Mouse (Mus musculus) retina, postnatal 7 days (tissue): ENCODE data around the gene Bend7.

Experiments used
- DNase-seq: peaks from one replicate; pipeline ENCODE4 v3.0.0-alpha.2; 2012; ENCODE audit warnings: low read depth, low spot score

The Bend7 gene

DNA sequence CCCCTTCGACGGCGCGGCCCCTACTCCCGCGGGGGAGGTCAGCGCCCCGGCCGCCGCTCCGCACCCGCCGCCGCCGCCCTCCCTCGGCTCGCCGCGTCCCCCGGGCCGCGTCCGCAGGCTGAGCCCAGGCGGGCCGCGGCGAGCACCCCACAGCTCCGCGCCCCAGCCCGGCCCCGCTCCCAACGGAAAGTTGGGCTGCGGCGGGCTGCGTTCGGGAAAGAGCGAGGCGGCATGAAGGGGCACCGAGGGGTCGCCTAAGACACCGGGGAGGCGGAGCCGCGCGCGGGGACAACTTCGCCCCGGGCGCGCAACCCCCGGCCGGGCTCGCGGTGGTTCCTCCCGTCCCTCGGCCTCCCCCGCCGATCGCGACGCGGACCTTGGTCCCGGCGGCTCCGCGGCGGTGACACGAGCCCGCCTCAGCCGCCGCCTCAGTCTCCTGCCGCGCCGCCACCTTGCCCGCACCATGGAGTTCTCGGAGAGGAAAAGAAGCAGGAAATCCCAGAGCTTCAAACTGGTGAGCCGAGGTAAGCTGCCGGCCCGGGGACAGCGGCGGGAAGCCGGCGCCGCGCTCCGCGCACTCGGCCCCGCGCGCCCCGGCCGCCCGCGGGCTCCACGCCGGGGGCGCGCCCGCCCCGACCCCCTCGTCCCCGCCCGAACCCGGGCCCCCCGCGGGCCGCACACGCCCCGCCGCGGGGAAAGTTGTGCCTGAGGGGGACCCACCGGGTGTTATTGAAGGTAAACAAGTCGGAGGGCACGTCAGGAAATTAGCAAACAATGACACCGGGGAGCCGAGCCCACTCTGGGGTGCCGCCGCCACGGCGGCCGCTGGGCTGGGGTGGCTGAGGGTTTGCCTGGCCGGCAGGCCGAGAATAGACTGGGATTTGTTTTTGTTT lies at the start of gene Bend7:
TSS of gene Bend7 (plus strand) at position 63 of the 893 bp plus-strand sequence.
- DNase-seq: peak; percentile 47

DNA sequence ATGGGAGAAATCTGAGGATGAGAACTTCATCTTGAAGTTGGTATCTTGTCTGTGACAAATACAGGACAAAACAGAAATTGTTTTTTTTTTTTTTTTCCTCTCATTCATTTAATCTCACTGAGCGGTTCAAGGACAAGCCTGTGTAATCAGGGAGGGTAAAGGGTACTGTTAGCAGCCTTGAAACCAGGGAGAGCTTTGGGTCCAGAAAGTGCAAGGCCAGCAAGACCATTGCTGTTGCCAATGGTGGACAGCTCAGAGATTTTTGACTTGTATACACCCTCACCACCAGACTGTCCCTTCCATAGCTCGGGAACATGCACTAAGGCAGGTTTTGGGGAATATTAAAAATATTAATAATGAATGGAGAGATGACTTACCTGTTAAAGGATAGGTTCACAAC lies 49.0 kb upstream of the Bend7 start:
- DNase-seq: no peak

DNA sequence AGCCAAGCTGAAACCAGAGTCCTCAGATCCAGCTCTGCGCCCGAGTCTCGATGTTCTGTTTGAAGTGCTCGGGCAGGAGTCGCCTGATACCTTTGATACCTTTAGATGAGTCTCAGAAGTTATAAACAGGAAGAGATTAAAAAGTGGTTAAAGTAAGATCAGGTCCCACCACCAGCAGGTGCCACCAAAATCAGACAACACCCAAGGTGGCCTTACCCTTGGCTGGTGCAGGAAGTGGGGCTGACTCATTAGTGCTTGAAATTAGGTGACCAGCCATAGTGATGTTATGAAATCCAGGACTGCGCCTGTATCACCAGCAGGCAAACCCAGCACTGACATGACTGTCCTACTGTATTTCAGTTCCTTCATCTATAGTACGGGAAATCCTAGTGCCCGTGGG lies 47.9 kb upstream of the Bend7 start:
- DNase-seq: no peak

DNA sequence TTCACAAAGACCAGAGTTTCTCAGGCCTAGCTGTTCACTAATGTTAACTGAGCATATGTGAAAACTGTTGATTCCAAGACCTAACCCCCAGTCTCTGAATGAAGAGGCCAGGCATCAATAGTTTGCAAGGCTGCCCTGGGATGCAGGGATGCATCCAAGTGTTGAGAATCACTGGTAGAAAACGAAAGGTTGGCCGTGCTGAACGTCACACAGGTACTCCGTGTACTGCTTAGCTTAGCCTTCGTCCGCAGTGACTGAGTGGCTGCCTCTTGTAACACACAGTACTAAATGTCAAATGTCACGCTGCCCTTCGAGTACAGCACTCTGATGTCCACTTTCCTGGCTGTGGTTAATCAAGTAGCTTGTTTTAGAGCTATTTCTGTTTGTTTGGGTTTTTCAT lies 46.0 kb upstream of the Bend7 start:
- DNase-seq: no peak

DNA sequence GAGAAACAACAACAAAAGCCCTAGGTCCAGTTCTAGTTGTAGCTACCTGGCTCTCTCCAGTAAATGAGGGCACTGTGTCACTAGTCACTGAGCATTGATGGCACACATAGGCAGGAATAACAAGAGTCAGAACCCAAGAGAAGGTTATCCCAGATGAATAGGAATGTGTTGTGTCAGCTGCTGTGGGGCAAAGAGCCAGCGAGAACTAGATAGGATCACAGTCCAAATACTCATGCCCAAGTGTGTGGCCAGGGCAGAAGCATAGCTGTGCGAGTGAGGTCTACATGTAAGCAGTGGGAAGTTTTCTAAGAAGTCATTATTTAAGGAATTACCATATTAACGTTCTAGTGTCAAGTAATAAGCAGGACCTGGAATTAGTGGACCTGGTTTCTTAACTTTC lies 37.7 kb upstream of the Bend7 start:
- no peak for DNase-seq

DNA sequence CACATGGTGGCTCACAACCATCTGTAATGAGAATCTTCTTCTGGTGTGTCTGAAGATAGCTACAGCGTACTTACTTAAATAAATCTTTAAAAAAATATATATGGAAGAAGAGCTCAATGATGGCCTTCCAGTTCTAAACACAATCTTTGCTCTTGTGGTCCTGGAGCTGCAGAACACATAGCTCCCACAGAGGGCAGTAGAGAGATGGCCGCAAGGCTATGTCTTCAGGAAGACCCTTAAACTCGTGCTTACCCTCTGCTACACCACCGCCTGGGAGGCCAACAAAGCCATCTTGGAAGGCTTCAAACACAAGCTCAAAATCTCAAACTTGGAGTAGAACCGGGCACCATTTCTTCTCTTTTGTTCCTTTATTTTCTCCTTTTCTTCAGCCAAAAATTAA lies 6.4 kb upstream of the Bend7 start:
- no peak for DNase-seq

DNA sequence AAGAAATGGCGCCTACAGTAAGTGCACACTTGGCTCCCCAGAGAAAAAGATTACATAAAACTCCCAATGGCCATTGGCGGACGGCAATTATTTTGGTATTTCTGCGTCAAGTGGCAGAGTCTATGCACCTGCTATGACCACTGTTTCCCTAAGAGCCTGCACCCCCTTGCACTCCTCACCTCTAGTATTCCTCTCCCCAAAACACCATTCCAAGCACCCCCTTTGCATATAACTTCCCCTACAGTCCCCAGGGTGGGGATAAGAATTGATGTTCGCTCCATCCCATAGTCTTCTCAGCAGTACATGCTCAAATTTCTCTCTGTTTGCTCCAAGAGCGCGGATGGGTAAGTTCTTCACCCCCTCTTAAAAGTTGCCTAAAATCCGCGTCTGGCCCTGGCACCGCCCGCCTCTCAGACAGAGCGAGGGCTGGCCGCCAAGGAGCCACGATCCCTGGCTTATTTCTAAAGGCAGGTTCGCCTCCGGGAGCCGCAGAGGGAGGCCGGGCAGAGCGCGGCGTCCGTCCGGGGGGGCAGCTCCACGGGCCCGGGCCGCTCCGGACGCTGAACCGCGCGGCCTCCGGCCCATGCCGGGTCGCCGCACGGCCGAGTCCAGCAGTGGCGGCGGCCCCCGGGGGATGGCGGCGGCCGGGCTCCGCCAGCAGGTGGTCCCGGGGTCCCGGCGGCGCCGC lies 406 bp upstream of the Bend7 start:
- DNase-seq: peak; percentile 11

DNA sequence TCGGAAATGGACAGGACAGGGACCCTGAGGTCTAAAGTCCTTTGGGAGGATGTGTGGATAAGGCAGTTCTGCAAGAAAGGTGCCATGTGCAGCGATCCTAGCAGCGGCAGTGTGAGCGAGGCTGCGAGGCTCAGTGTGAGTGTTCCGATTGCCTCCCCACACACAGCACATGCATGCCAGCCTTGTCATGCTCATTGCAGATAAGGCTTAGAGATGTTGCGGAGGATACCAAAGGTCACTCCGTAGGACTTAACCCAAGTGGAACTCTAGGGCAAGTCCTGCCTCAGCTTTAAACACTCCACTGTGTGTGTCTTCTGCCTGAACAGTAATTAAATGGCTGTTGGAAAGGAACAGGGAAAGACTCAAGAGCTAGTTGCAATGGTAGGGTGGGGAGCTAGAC lies 5.5 kb downstream of the Bend7 start:
- no peak for DNase-seq

DNA sequence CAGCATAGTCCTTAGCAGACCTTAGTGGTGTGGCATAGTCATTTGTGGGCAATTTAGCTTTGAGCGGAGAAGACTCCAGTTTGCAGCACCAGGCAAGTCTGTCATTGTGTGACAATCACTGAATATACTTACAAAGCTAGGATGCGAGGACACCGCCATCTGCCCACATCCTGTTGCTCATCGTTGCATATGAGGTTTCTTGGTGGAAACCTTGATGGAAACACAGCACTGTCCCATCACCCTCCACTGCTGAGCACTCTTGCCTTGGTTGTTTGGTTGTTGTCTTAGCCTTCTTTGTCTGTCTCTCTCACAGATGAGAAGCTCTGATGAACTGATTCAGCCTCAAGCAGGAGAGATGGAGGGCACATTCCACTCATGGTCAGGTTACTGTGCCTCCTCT lies 12.5 kb downstream of the Bend7 start:
- DNase-seq: no peak

DNA sequence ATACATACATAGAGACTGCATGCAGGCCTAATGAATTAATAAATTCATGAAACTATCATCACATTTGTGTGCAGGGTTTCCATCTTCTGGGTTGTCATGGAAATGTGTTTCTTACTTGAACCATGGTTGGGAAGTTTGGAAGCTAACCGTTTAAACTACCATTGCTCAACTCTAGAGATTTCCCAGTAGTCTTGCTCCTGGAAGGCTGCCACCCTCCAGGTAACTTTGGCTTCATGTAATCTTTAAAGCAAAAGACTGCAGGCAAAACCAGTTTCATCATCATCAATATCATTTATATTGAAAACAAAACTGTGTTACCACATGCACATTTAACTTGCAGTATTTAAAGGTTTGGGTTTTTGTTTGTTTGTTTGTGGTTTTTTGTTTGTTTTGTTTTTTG lies 16.3 kb downstream of the Bend7 start:
- no peak for DNase-seq

DNA sequence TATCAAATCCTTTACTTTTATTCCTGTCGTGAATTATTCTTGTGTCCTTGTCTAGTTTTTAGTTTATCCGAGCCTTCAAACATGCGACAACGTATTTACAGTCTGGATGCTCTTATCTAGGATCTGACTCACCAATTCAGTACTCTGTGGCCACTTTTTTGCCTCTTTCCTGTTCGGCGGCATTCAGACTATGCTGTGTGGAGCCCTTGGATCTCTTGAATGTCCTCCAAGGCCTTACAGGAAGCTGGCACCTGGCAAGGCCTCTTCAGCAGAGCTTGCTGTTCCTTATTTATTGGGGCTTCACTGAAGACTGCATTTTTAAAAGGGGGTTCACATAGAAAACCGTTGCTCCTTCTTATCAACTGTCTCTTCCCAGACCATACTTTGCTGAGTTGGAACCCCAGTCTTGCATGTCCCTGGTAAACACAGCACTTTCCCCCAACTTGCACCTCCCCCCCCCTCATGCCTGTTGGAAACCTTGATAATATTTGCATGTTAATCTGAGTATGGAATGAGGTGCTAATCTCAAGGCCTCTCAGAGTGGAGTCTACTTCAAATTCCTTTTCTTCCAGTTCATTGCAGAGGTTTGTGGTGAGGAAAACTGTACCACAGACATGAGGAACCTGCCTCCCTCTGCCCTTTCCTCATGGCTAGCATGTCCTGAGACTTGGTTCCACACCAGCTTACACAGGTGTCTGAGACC lies 18.6 kb downstream of the Bend7 start:
- DNase-seq: no peak

DNA sequence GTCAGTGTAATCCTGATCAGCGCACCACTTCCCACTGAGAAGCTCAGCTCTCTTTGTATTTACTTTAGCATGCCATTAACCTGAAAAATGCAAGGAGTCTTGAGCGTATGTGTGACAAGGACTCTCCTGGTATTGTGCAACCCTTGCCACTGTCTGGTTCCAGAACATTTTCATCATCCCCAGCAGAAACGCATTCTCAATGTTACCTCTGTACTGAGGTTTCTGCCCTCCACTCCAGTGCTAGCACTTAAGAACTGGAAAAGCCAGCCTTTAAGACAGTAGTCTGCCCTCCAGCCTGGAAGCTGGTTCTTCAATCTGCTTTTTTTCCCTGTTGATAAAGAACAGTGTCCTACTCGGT lies 19.1 kb downstream of the Bend7 start:
- no peak for DNase-seq

DNA sequence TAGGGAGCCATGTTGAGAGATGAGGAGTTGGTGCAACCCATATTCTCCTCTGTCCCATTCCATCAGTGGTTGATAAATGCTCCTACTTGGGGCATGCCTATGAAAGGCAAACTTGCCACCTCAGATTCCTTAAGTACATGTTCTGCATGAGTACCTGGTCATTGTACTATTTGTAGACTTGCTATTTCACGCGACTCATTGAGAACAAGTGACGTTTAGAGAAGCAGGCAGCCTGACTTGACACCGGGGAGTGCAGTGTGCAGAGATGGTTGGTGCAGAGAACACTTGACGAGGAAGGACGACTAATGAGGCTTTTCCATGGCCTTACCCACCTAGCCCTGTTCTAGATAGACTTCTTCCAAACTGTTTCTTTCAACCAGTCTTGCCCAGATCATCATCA lies 34.3 kb downstream of the Bend7 start:
- no peak for DNase-seq

DNA sequence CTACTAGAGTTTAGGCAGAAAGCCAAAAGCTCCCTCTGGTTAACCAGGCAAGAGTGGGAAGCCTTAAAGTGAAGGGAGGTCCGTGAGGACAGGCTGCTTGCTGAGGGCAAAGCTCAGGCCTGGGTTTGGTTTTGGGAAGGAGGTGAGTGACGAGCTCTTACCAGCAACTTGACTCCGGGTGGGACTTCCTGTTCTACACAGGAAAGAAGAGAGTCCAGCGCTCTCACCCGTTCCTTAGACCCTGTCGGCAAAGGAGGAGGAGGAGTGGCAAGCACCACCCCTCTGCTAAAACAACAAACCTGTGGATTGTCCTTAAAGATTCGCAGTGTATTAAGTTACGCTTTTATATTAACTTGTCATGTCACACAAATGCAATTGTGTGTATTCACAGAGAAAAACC lies 38.1 kb downstream of the Bend7 start:
- no peak for DNase-seq

DNA sequence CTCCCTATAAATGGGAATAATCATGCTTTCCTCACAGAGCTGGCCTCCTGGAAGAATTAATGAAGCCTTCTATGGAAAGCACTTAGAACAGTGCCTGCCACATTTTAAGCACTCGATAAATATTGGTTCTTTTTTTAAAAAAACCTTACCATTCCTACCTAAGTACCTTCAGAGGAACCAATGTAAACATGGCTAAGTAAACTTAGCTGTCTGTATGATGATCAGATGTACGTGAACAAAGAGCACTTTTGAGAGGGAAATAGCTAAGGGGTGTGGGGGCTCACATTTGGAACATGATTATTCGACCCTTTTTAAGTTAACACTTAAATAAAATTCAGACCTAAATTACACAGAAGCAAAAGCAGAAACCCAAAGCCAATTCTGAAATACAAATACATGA lies 39.6 kb downstream of the Bend7 start:
- no peak for DNase-seq

DNA sequence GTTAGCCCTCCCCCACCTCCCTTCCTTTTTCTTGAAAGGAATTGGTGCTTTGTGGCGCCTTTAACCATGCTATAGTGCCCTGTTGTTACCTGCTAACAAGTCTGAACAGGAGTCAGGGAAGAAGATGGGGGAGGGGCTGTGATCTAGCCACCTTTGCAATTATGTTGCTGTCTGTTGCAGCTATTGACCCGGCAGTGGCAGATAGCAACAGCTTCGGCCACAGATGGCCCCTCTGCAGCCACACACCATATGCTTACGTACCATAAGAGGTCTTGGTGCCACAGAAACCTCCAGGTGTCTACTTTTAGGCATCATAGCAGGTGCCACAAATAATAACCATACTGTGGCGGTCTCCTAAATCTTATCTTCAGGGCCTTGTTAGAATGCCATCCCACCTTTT lies 43.1 kb downstream of the Bend7 start:
- no peak for DNase-seq

DNA sequence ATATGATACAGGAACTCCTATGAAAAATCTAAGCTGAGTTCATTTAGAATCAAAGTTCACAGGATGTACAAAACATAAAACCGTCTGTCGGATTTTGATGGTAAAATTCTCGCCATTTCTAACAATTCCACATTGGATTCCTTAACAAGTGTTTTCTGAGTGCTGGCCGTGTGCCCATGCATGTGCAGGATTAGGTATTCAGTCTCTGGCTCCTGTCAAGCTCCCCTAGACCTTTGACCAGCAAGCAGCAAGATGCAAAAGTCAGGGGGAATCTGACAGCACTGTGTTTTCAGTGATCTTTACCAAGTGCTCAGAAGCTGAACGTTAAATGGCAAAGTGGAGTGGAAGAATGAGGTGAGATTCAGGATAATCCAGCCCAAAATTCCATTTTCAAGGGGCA lies 44.3 kb downstream of the Bend7 start:
- DNase-seq: no peak

DNA sequence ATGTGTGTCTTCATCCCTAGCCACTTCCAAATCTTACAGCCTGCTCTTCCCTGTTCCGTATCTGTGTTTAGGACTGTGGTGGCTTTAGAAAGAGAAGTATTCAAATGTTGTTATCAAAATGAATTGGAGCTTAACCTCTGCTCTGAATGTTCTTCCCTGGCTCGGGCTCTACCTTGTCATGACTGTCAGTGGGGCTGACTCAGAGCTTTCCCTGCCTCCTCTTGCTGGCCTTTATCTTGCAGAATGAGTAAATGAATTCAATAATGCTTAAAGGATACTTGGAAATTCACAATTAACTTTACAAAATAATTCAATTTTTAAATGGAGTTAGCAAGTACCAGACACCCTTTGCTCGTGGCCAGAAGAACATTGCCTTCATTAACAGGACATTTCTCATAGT lies 46.4 kb downstream of the Bend7 start:
- no peak for DNase-seq

DNA sequence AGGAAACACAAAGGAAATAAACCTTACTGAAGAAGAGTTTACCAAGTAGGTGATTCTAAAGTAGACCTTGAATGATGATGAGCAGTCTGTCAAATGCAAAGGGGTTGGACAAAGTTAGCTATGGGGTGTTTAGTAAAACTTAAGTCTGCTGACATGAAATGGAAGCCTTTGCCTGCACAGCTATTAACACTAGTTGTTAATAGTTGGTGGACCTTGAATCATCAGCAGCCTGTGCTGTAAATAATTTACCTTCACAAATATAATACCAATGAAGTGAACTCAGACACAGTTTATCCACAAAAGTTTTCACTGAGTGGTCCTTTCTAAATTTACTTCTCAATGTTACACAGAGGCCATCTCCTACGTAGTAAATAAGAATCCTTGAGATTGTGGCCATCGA lies 52.7 kb downstream of the Bend7 start:
- DNase-seq: no peak

DNA sequence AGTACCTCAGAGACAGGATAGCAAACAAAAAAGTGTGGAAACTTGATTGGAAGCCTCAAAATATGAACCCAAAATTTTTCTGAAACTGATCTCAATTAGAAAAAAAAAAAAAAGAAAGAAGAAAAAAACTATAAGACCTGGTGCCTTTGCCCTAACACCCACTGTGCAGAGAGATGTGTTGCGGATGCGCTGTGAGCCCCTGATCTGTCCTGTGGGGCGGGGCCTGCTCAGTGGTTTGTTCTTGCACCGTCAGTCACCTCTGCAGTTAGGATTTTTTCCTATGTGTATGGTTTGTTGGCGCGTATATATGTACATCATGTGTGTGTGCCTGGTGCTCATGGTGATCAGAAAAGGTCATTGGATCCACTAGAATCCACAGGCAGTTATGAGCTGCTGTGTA lies 56.3 kb downstream of the Bend7 start:
- DNase-seq: no peak

DNA sequence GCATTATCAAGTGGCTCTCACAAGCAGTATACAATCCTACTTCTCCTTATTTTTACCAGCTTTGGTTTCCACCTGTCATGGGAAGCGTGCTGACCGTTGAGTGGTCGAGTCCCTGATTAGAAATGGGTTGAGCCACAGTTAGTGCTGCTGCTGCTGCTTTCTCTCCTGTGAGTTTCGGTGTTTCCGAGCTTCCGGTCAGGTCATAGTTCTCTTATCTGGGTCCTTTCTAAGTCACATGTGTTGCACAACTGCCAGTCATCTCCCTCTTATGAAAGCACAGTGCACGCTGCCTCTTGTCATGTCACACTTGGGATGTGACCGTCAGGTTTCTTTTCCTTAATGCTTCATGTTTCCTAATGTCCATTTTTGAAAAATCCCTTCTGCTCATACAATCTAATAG lies 59.7 kb downstream of the Bend7 start:
- DNase-seq: no peak

DNA sequence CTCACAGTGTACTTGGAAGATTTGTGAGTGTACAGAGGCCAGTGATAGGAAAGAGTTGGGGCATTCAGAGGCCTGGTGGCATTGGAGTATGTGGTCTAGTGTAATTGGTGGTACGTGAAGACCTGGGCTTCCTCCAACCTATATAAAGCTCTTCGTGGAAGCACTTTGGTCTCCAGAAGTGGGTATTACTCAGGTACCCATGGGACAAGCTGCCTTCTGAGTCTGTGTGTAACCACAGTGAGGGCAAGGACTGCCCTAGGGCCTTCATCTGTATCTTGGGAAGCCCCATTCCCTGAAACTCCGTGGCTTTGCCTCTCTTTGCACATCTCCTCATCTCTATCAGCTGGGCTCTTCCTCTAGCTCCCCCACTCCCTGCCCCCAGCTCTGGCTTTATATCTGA lies 64.0 kb downstream of the Bend7 start:
- no peak for DNase-seq

DNA sequence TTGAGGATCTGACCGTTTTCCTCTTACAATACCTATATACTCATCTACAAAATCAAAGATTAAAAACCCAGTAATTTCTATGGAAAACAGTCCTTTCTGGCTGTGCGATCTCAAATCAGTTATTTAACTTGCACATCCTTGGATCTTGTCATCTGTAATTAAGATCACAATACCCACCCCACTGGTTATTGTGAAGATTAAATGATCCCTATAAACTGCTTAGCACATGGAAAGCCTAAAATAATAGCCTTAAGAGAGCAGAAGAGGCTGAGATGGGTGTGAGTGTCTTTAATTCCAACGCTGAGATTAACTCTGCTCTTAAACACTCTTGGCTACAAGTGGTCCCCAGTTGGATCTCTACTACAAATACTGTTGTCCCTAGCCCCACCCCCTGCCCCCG lies 64.8 kb downstream of the Bend7 start:
- DNase-seq: no peak
